Mouse (Mus musculus): Measurements from ENCODE around the gene Borcs6.

Gene Borcs6

DNA sequence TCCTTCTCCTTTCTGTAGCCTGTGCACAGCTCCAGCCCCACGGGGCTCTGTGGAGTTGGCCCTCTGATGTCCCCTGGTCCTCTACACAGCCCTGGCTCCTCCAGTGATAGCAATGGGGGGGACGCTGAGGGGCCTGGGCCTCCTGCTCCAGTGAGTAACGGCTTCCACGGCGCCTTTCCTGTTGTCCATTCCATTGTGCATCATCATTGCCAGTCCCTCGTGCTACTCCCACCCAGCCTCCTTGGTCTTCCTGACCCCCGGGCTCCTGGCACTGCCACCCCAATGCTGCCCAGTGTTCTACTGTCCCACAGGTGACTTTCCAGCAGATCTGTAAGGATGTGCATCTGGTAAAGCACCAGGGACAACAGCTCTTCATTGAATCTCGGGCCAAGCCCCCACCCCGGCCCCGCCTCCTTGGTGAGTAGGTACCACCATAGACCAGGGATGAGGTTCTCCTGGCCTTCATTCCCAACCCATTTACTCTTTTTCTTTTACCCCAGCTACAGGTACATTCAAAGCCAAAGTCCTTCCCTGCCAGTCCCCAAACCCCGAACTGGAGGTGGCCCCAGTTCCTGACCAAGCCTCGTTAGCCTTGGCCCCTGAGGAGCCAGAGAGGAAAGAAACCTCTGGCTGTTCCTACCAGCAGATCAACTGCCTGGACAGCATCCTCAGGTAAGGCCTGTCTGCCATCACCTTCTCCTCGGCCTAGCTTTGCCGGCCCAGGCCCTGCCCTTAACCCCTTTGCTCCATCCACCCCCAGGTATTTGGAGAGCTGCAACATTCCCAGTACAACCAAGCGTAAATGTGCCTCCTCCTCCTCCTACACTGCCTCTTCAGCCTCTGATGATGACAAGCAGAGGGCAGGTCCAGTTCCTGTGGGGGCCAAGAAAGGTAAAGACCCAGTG, 44.3 kb downstream of the Borcs6 start:
- DNase-seq: no peak

DNA sequence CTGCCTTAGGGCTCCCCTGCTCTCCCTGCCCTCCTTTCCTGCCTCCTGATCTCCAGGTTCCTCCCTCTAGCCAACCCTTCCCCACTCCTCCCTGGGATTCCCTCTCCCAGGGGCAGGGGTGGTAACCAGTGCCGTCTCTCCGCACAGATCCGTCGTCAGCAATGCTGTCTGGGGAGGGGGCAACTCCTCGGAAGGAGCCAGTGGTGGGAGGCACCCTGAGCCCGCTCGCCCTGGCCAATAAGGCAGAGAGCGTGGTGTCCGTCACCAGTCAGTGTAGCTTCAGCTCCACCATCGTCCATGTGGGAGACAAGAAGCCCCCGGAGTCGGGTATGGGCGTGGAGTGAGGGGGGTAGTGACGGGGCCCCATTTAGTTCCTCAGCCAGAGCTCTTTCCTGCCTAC, 45.0 kb downstream of the Borcs6 start:
- no peak for DNase-seq

GRCm38 (mm10) chr11:69105227-69105626, 45.7 kb downstream of the Borcs6 start:
- no peak for DNase-seq

- no peak for DNase-seq
Observed at GRCm38 (mm10) chr11:69105796-69106195, 46.3 kb downstream of the Borcs6 start.

DNA sequence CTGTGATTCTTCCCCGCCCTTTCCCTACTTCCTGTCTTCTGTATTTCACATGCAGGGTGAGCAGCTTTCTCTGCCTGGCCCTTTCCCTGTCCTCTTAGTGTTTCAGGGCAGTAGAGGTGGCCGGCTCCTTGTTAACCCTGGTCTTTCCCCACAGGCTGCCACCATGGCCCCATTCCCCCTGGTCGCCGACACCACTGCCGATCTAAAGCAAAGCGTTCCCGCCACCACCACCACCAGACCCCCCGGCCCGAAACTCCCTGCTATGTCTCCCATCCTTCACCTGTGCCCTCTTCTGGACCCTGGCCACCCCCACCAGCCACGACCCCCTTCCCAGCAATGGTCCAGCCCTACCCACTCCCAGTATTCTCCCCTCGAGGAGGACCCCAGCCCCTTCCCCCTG, 46.8 kb downstream of the Borcs6 start:
- DNase-seq: no peak

DNA sequence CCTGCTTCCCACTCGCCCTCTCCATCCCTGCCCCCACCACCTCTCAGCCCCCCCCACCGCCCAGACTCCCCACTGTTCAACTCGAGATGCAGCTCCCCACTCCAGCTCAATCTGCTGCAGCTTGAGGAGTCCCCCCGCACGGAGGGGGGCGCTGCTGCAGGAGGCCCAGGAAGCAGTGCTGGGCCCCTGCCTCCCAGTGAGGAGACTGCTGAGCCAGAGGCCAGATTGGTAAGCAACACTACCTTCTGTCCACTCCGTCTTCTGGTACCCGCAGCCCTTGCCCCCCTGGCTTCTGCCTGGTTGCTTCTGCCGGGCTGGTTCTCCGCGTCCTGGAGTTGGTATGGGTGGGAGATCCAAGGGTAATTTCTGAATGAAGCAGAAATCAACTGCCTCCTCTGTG, 47.3 kb downstream of the Borcs6 start:
- DNase-seq: no peak

- no peak for DNase-seq
Observed at GRCm38 (mm10) chr11:69107676-69108075, 48.2 kb downstream of the Borcs6 start.

DNA sequence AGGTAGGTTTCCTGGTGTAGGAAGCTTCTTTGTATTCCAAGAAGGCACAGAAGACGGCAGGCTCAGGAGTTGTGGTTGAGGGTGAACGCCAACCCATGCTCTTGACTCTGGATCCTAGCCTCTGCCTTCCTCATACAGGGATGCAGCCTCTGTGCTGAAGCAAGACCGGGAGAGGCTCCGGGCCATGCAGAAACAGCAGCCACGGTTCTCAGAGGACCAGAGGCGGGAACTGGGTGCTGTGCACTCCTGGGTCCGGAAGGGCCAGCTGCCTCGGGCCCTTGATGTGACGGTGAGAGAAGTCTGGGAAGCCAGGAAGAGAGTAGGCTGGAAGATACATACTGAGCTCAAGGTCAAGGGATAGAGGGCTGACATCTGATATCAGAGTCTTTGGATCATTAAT, 48.7 kb downstream of the Borcs6 start:
- DNase-seq: no peak

DNA sequence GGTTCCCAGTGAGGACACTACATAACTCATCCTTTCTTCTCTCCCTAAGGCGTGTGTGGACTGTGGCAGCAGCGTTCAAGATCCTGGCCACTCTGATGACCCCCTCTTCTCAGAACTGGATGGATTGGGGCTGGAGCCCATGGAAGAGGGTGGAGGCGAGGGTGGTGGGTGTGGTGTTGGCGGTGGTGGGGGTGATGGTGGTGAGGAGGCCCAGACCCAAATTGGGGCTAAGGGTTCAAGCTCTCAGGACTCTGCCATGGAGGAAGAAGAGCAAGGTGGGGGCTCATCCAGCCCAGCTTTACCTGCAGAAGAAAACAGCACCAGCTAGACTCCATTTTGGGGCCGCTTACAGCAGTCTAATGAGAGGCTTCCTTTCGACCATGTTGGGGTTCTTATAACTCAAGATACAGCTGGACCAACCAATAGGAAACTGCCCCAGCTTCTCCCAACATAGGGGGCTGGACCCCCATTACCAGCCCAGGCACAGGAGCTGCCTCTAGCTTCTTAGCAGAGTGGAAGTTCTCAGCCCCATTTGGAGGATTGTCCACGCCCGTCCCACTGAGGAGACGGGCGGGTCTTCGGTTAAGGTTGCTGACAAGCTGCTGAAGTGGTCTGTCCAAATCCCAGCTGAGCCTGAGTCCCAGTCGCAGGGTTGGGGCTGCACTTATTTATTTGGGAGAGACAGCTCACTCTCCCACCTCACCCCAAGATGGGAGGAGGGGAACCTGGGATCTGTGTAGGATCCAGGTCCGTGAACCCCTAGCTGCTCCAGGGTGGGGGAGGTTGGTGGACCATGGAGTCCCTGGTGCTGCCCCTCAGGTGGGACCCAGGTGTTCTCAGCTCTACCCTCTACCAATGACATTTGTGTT, 49.7 kb downstream of the Borcs6 start:
- no peak for DNase-seq

DNA sequence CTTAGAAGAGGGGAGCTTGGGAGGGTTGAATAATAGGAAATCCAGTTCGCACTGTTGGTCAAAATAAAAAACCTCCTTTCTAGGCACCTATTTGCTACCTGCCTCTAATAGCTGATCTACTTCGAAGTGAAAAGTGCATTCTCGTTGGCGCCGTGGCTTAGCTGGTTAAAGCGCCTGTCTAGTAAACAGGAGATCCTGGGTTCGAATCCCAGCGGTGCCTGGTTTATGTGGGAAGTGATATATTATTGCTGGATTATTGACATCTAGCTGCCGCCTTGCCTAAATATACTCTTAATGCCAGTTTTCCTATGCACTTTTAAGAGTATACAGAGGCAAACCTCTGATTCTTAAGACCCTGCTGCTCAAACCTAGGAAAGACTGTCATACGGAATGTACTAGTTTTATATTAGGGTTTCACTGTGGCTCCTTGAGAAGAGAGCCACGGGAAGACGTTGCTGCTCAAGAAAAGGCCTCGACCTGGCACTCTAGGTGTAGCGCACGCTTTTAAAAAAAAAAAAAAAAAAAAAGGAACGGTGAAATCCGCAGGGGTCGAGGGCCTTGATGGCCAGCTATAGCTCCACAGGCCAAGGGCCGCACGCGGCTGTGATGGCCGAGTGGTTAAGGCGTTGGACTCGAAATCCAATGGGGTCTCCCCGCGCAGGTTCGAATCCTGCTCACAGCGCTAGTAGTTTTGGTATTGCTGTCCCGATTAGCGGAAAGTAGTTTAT, 51.0 kb downstream of the Borcs6 start:
- peak; percentile 84 to 94 for DNase-seq
